18 mouse cellular contexts compared by ENCODE assay signal in genomic region chr11:58789532-58789931, GRCm38 (mm10). TPM values are rescaled to one million over a fixed set of nuclear protein-coding genes. Genes with fewer than 3 reads are reported as not detected.
DNase-seq lines count a peak whose midpoint lies in the region; ATAC-seq and TF ChIP-seq lines count a peak whose summit lies in the region.
"Had no signal": no experiment of that assay in that cellular context is flagged by ENCODE, and none has a peak within 500 bp of the region (broad histone marks: within the 10 kb centered on the region; RNA-seq: fewer than 3 reads in every experiment).

No protein-coding gene starts in this region.

- no peaks in the 10 kb centered on the region for H3K4me1 ChIP-seq in lung, postnatal 0 days (ENCODE audit: insufficient read depth, low read depth, low read length)
- H3K4me1 ChIP-seq: embryonic facial prominence, embryonic 13.5 days; heart, embryonic 10.5 days; stomach, embryonic 15.5 days had no signal

- no peak overlapping the region for H3K4me3 ChIP-seq in lung, postnatal 0 days (ENCODE audit: low read depth, low read length)
- H3K4me3 ChIP-seq: embryonic facial prominence, embryonic 13.5 days; heart, embryonic 10.5 days; stomach, embryonic 15.5 days had no signal

- no peak for TF ChIP-seq CTCF in lung, postnatal 0 days (IDR thresholded peaks at IDR 0.05)

- H3K9me3 ChIP-seq in lung, postnatal 0 days (ENCODE audit: low read length): no peaks in the 10 kb centered on the region
- H3K9me3 ChIP-seq: embryonic facial prominence, embryonic 13.5 days; heart, embryonic 10.5 days; stomach, embryonic 15.5 days had no signal

- 24% methylated on average over 3 of the region's 3 CpGs for WGBS in lung, postnatal 0 days

- H3K27ac ChIP-seq in lung, postnatal 0 days (ENCODE audit: low read length): no peak overlapping the region
- H3K27ac ChIP-seq: embryonic facial prominence, embryonic 13.5 days; heart, embryonic 10.5 days; kidney, postnatal 0 days; stomach, embryonic 15.5 days had no signal

- TF ChIP-seq EP300 in lung, postnatal 0 days (IDR thresholded peaks at IDR 0.05): no peak

- no peak overlapping the region for H3K9ac ChIP-seq in lung, postnatal 0 days (replicated peaks; ENCODE audit: low read depth)
- H3K9ac ChIP-seq: embryonic facial prominence, embryonic 13.5 days; liver, postnatal 0 days; stomach, embryonic 15.5 days had no signal

- no peaks in the 10 kb centered on the region for H3K27me3 ChIP-seq in lung, postnatal 0 days (replicated peaks; ENCODE audit: insufficient read depth, low read length)
- H3K27me3 ChIP-seq: embryonic facial prominence, embryonic 13.5 days; stomach, embryonic 15.5 days had no signal

- peak; percentile 44 for DNase-seq in lung, postnatal 0 days (ENCODE audit: low spot score)
- DNase-seq in lung, postnatal 4 days: no peak
- DNase-seq in A20 (ENCODE audit: low read depth, low spot score): peak; percentile 45
- DNase-seq in NIH3T3 (ENCODE audit: low read depth): peak; percentile 20
- DNase-seq in naive thymus-derived CD4-positive, alpha-beta T cell, adult 2 months (ENCODE audit: low read depth): peak; percentile 30
- DNase-seq in thymus, adult 18-20 months: no peak
- DNase-seq in ovary, adult 18-20 months (ENCODE audit: low spot score): no peak
- DNase-seq: cerebellum, adult 18-20 months; gastrocnemius, postnatal 25 days; liver, postnatal 0 days; right cerebral cortex, postnatal 4 days had no signal

- no peak overlapping the region for H3K4me2 ChIP-seq in lung, postnatal 0 days (replicated peaks; ENCODE audit: low read depth, low read length)
- H3K4me2 ChIP-seq: embryonic facial prominence, embryonic 13.5 days; stomach, embryonic 15.5 days had no signal

- ATAC-seq in lung, postnatal 0 days: no peak
- ATAC-seq: intestine, postnatal 0 days; liver, postnatal 0 days had no signal

- no peaks in the 10 kb centered on the region for H3K36me3 ChIP-seq in lung, postnatal 0 days (ENCODE audit: insufficient read depth, low read length)
- H3K36me3 ChIP-seq: embryonic facial prominence, embryonic 13.5 days; heart, embryonic 10.5 days; stomach, embryonic 15.5 days had no signal

RNA-seq across cellular contexts. Expression of gene Olfr314, which starts 6.8 kb away (rescaled TPM):
- not detected in 2 replicates for polyA plus RNA-seq in lung, postnatal 0 days (2015; fragmentation: Nextera tagmentation; extraction: Ambion mirVana)
- polyA plus RNA-seq: cortical plate, adult 2 months; embryonic facial prominence, embryonic 13.5 days; heart, embryonic 10.5 days; intestine, postnatal 0 days; kidney, postnatal 0 days; limb, embryonic 14.5 days; liver, postnatal 0 days; stomach, embryonic 15.5 days had no signal

RNA-seq across cellular contexts. Expression of gene Fam183b, which starts 12.2 kb away (rescaled TPM):
- polyA plus RNA-seq in lung, postnatal 0 days (2015; fragmentation: Nextera tagmentation; extraction: Ambion mirVana): 31.4 and 36.1 TPM in 2 replicates
- polyA plus RNA-seq: embryonic facial prominence, embryonic 13.5 days; limb, embryonic 14.5 days; liver, postnatal 0 days had no signal

RNA-seq across cellular contexts. Expression of gene Olfr315, which starts 16.5 kb away (rescaled TPM):
- not detected in 2 replicates for polyA plus RNA-seq in lung, postnatal 0 days (2015; fragmentation: Nextera tagmentation; extraction: Ambion mirVana)
- polyA plus RNA-seq: cortical plate, adult 2 months; embryonic facial prominence, embryonic 13.5 days; heart, embryonic 10.5 days; intestine, postnatal 0 days; kidney, postnatal 0 days; limb, embryonic 14.5 days; liver, postnatal 0 days; stomach, embryonic 15.5 days had no signal

RNA-seq across cellular contexts. Expression of gene Olfr313, which starts 25.3 kb away (rescaled TPM):
- polyA plus RNA-seq in lung, postnatal 0 days (2015; fragmentation: Nextera tagmentation; extraction: Ambion mirVana): not detected in 2 replicates
- polyA plus RNA-seq: cortical plate, adult 2 months; embryonic facial prominence, embryonic 13.5 days; heart, embryonic 10.5 days; intestine, postnatal 0 days; kidney, postnatal 0 days; limb, embryonic 14.5 days; liver, postnatal 0 days; stomach, embryonic 15.5 days had no signal

RNA-seq across cellular contexts. Expression of gene Olfr316, which starts 37.0 kb away (rescaled TPM):
- not detected in 2 replicates for polyA plus RNA-seq in lung, postnatal 0 days (2015; fragmentation: Nextera tagmentation; extraction: Ambion mirVana)
- polyA plus RNA-seq: embryonic facial prominence, embryonic 13.5 days; heart, embryonic 10.5 days; intestine, postnatal 0 days; kidney, postnatal 0 days; limb, embryonic 14.5 days; liver, postnatal 0 days; stomach, embryonic 15.5 days had no signal

Comparison
In these comparisons a context has a peak if more than half of its experiments do, and no peak if none do; other contexts are left out.
1. DNase-seq: peak in lung, postnatal 0 days (single experiment), A20 (single experiment), NIH3T3 (single experiment) and naive thymus-derived CD4-positive, alpha-beta T cell, adult 2 months (single experiment); none in lung, postnatal 4 days (0 of 2), thymus, adult 18-20 months (0 of 2) and ovary, adult 18-20 months (single experiment).